In genomic region chr16:58535236-58535635, GRCm38 (mm10) we compare ENCODE assay signal across 21 mouse cellular contexts. TPM values are rescaled to one million over a fixed set of nuclear protein-coding genes. Genes with fewer than 3 reads are reported as not detected.
A peak's percentile ranks its signal among the peaks of the same experiment; 100 is the strongest.
DNase-seq lines count a peak whose midpoint lies in the region; ATAC-seq and TF ChIP-seq lines count a peak whose summit lies in the region.
"Had no signal": no experiment of that assay in that cellular context is flagged by ENCODE, and none has a peak within 500 bp of the region (broad histone marks: within the 10 kb centered on the region; RNA-seq: fewer than 3 reads in every experiment).

No protein-coding gene starts in this region.

- TF ChIP-seq RAD21 in CH12.LX (IDR thresholded peaks at IDR 0.05; ENCODE audit: low read depth, low read length) = no peak

- 73% methylated on average over 5 of the region's 5 CpGs for WGBS in liver, embryonic 12.5 days (ENCODE audit: insufficient replicate concordance)
- WGBS in liver, embryonic 13.5 days (ENCODE audit: insufficient replicate concordance) = 65% methylated on average over 5 of the region's 5 CpGs
- WGBS in liver, embryonic 11.5 days = 67% methylated on average over 5 of the region's 5 CpGs
- WGBS in heart, adult 2 months = 73% methylated on average over 5 of the region's 5 CpGs

- no peaks in the 10 kb centered on the region; the same call in 1 of the 2 replicates for H3K79me2 ChIP-seq in CH12.LX (replicated peaks; ENCODE audit: control insufficient read depth, extremely low read depth, insufficient read depth, poor library complexity, severe bottlenecking)
- H3K79me2 ChIP-seq in heart, adult 2 months (replicated peaks; ENCODE audit: control insufficient read depth, insufficient read depth, low read length) = no peaks in the 10 kb centered on the region

- TF ChIP-seq CTCF in CH12.LX (conservative IDR thresholded peaks at IDR 0.05 in 1 of 2, IDR thresholded peaks at IDR 0.05 in 1 of 2; ENCODE audit: low read depth in 2 of 2, low read length in 2 of 2) = no peak
- no peak for TF ChIP-seq CTCF in heart, adult 2 months (IDR thresholded peaks at IDR 0.05)

- H3K36me3 ChIP-seq in liver, embryonic 12.5 days = no peaks in the 10 kb centered on the region
- no peaks in the 10 kb centered on the region for H3K36me3 ChIP-seq in liver, embryonic 13.5 days
- H3K36me3 ChIP-seq in liver, embryonic 11.5 days (ENCODE audit: control insufficient read depth, insufficient read depth, low read length) = no peaks in the 10 kb centered on the region
- no peaks in the 10 kb centered on the region for H3K36me3 ChIP-seq in CH12.LX (replicated peaks in 1 of 2; ENCODE audit: control insufficient read depth in 1 of 2, insufficient read depth in 1 of 2, low read length in 1 of 2)
- no peaks in the 10 kb centered on the region for H3K36me3 ChIP-seq in heart, adult 2 months (ENCODE audit: control insufficient read depth, insufficient read depth, low read length)
- H3K36me3 ChIP-seq: G1E had no signal

- H3K4me3 ChIP-seq in liver, embryonic 12.5 days = no peak overlapping the region
- no peak overlapping the region for H3K4me3 ChIP-seq in liver, embryonic 13.5 days (replicated peaks)
- no peak overlapping the region for H3K4me3 ChIP-seq in liver, embryonic 11.5 days (ENCODE audit: low read depth, low read length)
- no peak overlapping the region for H3K4me3 ChIP-seq in CH12.LX (replicated peaks in 1 of 3; ENCODE audit: low read depth in 2 of 3, low read length in 2 of 3, poor library complexity in 1 of 3)
- H3K4me3 ChIP-seq in heart, adult 2 months = no peak overlapping the region

- no peak for TF ChIP-seq EP300 in CH12.LX (IDR thresholded peaks at IDR 0.05; ENCODE audit: low read length)
- TF ChIP-seq EP300 in heart, adult 2 months (IDR thresholded peaks at IDR 0.05; ENCODE audit: insufficient read depth, low read depth, low read length) = no peak

- no peaks in the 10 kb centered on the region for H3K27me3 ChIP-seq in liver, embryonic 12.5 days (replicated peaks)
- no peaks in the 10 kb centered on the region for H3K27me3 ChIP-seq in liver, embryonic 13.5 days
- H3K27me3 ChIP-seq in liver, embryonic 11.5 days (replicated peaks; ENCODE audit: control insufficient read depth, insufficient read depth, low read length) = no peaks in the 10 kb centered on the region
- no peaks in the 10 kb centered on the region for H3K27me3 ChIP-seq in CH12.LX (replicated peaks)
- no peaks in the 10 kb centered on the region for H3K27me3 ChIP-seq in heart, adult 2 months (ENCODE audit: control insufficient read depth, insufficient read depth, low read length)
- H3K27me3 ChIP-seq: Patski had no signal

- 0 out of 2 replicates have a peak overlapping the region, but pooled peaks have one; percentile 25 for H3K27ac ChIP-seq in liver, embryonic 12.5 days
- H3K27ac ChIP-seq in liver, embryonic 13.5 days = peak overlapping the region; percentile 39
- no peak overlapping the region for H3K27ac ChIP-seq in liver, embryonic 11.5 days (ENCODE audit: low read depth, low read length)
- H3K27ac ChIP-seq in CH12.LX (ENCODE audit: insufficient read depth, low read depth) = no peak overlapping the region
- H3K27ac ChIP-seq in heart, adult 2 months = no peak overlapping the region

- in situ Hi-C loops in CH12.LX (cut with MboI; ENCODE audit: low pct_ligation_motif_present, low pct_unique_long_range_greater_than_20kb, low sequenced_read_pairs) = no loop called here

- no peak overlapping the region for H3K4me2 ChIP-seq in liver, embryonic 12.5 days
- no peak overlapping the region for H3K4me2 ChIP-seq in liver, embryonic 13.5 days
- H3K4me2 ChIP-seq in liver, embryonic 11.5 days = no peak overlapping the region
- H3K4me2 ChIP-seq in CH12.LX (ENCODE audit: insufficient read depth, low read depth, poor library complexity, severe bottlenecking) = 0 out of 2 replicates have a peak overlapping the region, but pooled peaks have one; percentile 24

- DNase-seq in liver = no peak
- DNase-seq in liver, embryonic 13.5 days = no peak
- DNase-seq in liver, embryonic 11.5 days (ENCODE audit: low spot score) = no peak
- no peak for DNase-seq in CH12.LX (ENCODE audit: extremely low read depth)
- DNase-seq in adipocyte (ENCODE audit: low spot score) = peak; percentile 74
- no peak for DNase-seq in gastrocnemius, postnatal 10 days
- DNase-seq in heart, adult 2 months = no peak
- DNase-seq: adrenal gland, adult 2 months; adrenal gland, adult 8-10 months; adrenal gland, postnatal 10 days; adrenal gland, postnatal 14 days; adrenal gland, postnatal 25 days; adrenal gland, postnatal 36 days; B cell, adult 2 months; cerebellum, adult 11 months; cerebellum, adult 11-12 months; cerebellum, adult 18-20 months; cerebellum, adult 2 months had no signal

- H3K9me3 ChIP-seq in liver, embryonic 12.5 days (replicated peaks) = no peaks in the 10 kb centered on the region
- no peaks in the 10 kb centered on the region for H3K9me3 ChIP-seq in liver, embryonic 13.5 days (replicated peaks)
- H3K9me3 ChIP-seq in liver, embryonic 11.5 days (ENCODE audit: control insufficient read depth, low read length) = no peaks in the 10 kb centered on the region
- peaks cover 2% of the 10 kb centered on the region for H3K9me3 ChIP-seq in CH12.LX (replicated peaks; ENCODE audit: low read length)
- H3K9me3 ChIP-seq: G1E had no signal

- ATAC-seq in liver, embryonic 12.5 days = no peak
- no peak for ATAC-seq in liver, embryonic 13.5 days (ENCODE audit: low read depth)
- ATAC-seq in liver, embryonic 11.5 days (replicated peaks; ENCODE audit: low FRiP score) = no peak
- ATAC-seq: Patski had no signal

- H3K4me1 ChIP-seq in liver, embryonic 12.5 days = peaks cover 62% of the 10 kb centered on the region
- peaks cover 69% of the 10 kb centered on the region for H3K4me1 ChIP-seq in liver, embryonic 13.5 days (replicated peaks)
- H3K4me1 ChIP-seq in liver, embryonic 11.5 days (replicated peaks; ENCODE audit: control insufficient read depth, insufficient read depth, low read length) = peaks cover 30% of the 10 kb centered on the region
- peaks cover 16 to 40% of the 10 kb centered on the region in 2 experiments for H3K4me1 ChIP-seq in CH12.LX (ENCODE audit: control insufficient read depth in 1 of 2, insufficient read depth in 2 of 2)
- H3K4me1 ChIP-seq in heart, adult 2 months (ENCODE audit: control insufficient read depth, insufficient read depth, low read length) = no peaks in the 10 kb centered on the region; the same call in none of the 2 replicates

- no peak for TF ChIP-seq POLR2A in CH12.LX (IDR thresholded peaks at IDR 0.05; ENCODE audit: low read depth, low read length)
- no peak for TF ChIP-seq POLR2A in heart, adult 2 months (IDR thresholded peaks at IDR 0.05; ENCODE audit: insufficient read depth, low read depth, low read length)

- intact Hi-C loops in heart, adult 2 months (cut with DNase I) = no loop called here

- H3K9ac ChIP-seq in liver, embryonic 12.5 days = no peak overlapping the region
- no peak overlapping the region for H3K9ac ChIP-seq in liver, embryonic 13.5 days
- H3K9ac ChIP-seq in liver, embryonic 11.5 days (ENCODE audit: low read depth, low read length) = no peak overlapping the region
- no peak overlapping the region for H3K9ac ChIP-seq in CH12.LX (ENCODE audit: insufficient read depth, low read depth)
- H3K9ac ChIP-seq in heart, adult 2 months (ENCODE audit: low read depth, low read length) = no peak overlapping the region

- dilution Hi-C loops in CH12.LX (cut with MboI; ENCODE audit: extremely low pct_ligation_motif_present, extremely low pct_unique_long_range_greater_than_20kb, low sequenced_read_pairs) = no loop called here

TF ChIP-seq in CH12.LX, 34 proteins besides CTCF, POLR2A, EP300 and RAD21:
- peak; percentile 67 for TF ChIP-seq ZNF384 (IDR thresholded peaks at IDR 0.05; ENCODE audit: low read depth, low read length)
- TF ChIP-seq HCFC1 (IDR thresholded peaks at IDR 0.05; ENCODE audit: low read depth, low read length) = no peak

RNA-seq across cellular contexts. Expression of gene St3gal6, which starts 11.2 kb away (rescaled TPM):
- polyA plus RNA-seq in liver, embryonic 12.5 days (2016; fragmentation: Nextera tagmentation; extraction: Ambion mirVana) = 60.1 TPM in 2 replicates
- 43.5 and 47.6 TPM in 2 replicates for polyA plus RNA-seq in liver, embryonic 13.5 days (2015; fragmentation: Nextera tagmentation; extraction: Ambion mirVana)
- polyA plus RNA-seq in liver, embryonic 11.5 days (2014; fragmentation: Nextera tagmentation; extraction: Ambion mirVana) = 66.0 and 67.9 TPM in 2 replicates
- total RNA-seq in CH12.LX (2012; rRNA removed) (149 and 167 TPM in 2 replicates), CH12.LX (2014; rRNA removed) (225 and 240 TPM in 2 replicates)
- 391 and 420 TPM in 2 replicates for polyA plus RNA-seq in CH12.LX (2012; ENCODE audit: insufficient read length, low read depth)
- total RNA-seq in gastrocnemius, postnatal 10 days (2021) = 10 to 100 TPM; 37.3 to 40.5 TPM
- 10 to 100 TPM; 37.7 to 47.0 TPM for total RNA-seq in heart, adult 2 months (2021)
- polyA plus RNA-seq in heart, adult 2 months (2012; rRNA removed) = 29.6 and 33.7 TPM in 2 replicates

Comparison
In these comparisons a context has a peak if more than half of its experiments do, and no peak if none do; other contexts are left out.
1. H3K27ac ChIP-seq: peak in liver, embryonic 12.5 days (single experiment) and liver, embryonic 13.5 days (single experiment); none in liver, embryonic 11.5 days (single experiment), CH12.LX (single experiment) and heart, adult 2 months (single experiment).